Mouse (Mus musculus): ENCODE measurements at regions not wholly inside any gene's neighbourhood (a gene's known extent, or its start where the extent isn't known, plus 50 kb on each side); places are given as distances from the start of the nearest gene placed in this dataset.
A peak's percentile ranks its signal among the peaks of the same experiment; 100 is the strongest.

DNA sequence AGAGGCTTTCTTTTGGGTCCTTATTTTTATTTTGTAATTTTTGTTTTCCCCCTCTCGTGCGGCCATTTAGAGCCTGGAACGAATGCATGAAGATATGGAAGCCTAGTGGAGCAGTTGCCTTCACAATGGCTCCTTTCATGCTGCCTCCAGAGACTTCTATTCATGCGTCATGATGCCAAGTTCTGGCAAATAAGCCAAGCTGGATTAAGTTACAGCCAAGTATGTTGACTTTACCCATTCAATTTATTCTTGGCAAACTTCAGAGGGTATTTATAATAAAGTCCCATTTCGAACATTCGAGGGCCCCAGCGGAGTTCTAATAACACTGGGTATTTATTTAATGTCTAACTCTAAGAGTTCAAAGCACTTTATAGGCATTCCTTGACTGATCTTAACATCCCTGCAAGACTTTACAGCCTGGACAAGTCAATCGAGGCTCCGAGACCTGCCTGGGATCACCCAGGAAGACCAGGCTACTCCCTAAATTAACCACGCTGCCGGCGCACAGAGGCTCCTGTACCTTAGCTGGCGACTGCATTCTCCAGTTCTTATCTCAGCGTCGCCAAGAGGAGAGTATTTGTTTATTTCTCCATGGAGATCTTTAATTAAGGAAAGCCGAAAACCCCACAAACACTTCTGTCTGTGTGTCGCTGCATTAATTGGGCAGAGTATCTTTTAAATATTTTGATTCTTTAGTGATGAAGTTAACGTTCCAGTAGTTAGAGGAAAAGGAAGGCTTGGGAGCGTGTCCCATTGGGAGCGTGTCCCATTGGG lies 75.5 kb downstream of the Ackr3 start:
- intact Hi-C loops (cut with DNase I) = loop anchor here (5.0 kb wide), 2 partner anchors 88 to 313 kb away; no protein-coding TSS in a partner anchor
- Histone ChIP-seq H3K4me3 (no peak overlapping the region), H3K27ac (no peak overlapping the region)
- TF ChIP-seq CTCF (IDR thresholded peaks at IDR 0.05) = no peak
- DNase-seq (ENCODE audit: extremely low spot score in 1 of 2, low spot score in 2 of 2) = no peak

DNA sequence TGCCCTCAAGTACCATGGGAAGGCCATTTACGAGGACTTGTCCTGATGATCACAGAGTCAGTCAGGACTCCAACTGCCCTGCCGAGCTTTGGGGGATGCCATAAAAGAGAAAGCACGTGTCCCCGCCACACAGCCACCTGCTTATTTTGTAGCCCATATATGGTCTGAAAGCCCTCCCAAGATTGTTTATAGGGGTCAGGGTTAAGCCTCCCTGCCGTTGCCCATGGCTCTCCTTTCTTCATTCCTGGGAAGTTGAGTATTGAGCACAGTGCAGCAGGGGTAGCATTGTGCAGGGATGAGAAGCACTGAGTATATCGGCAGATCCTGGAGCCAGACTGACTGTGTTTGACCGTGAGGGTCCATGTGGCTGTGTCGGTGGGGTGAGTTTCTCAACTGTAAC lies 76.4 kb downstream of the Ackr3 start:
- TF ChIP-seq CTCF (IDR thresholded peaks at IDR 0.05) = no peak
- DNase-seq (ENCODE audit: extremely low spot score in 1 of 2, low spot score in 2 of 2) = no peak
- intact Hi-C loops (cut with DNase I) = no loop called here
- no peak overlapping the region for H3K27ac ChIP-seq
- no peak overlapping the region for H3K4me3 ChIP-seq

DNA sequence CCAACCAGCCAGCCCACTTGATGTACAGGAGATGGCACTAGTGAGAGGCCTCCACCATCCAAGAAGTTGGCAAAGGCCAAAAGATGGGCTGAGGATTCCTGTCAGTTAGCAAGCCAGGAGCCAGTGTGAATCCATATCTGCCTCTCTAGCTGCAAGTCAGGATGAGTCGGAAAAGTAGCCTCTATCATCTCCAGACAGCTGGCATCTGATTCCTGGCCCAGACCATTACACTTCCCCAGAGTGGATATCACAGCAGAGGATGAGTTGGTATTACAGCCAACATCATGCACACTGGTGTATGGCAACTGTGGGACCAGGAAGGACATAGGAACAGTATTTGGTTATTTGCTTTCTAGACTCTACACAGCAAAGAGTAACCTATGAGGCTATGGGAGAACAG lies 77.5 kb downstream of the Ackr3 start:
- Histone ChIP-seq H3K27ac (no peak overlapping the region), H3K4me3 (no peak overlapping the region)
- TF ChIP-seq CTCF (IDR thresholded peaks at IDR 0.05) = no peak
- intact Hi-C loops (cut with DNase I) = no loop called here
- no peak for DNase-seq (ENCODE audit: extremely low spot score in 1 of 2, low spot score in 2 of 2)

DNA sequence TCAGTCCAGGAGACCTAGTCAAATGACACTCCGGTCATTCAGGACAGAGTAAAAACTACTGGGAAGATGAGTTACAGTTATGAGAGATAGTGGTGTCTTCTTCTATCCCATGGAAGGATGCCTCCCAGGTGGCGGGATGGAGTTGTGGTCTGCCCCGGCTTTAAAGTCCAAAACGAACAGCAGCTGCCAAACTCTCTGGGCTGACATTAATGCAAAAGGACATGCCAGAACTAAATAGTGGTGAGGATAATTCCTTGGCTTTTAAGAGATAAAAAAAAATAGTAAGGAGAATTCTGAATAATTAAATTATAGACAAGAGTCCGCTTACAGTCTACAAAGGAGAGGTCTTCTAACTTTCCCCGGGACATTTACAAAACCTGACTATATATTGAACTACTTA lies 78.2 kb downstream of the Ackr3 start:
- no peak for DNase-seq (ENCODE audit: extremely low spot score in 1 of 2, low spot score in 2 of 2)
- no peak for TF ChIP-seq CTCF (IDR thresholded peaks at IDR 0.05)
- H3K4me3 ChIP-seq = no peak overlapping the region
- intact Hi-C loops (cut with DNase I) = no loop called here
- H3K27ac ChIP-seq = no peak overlapping the region

DNA sequence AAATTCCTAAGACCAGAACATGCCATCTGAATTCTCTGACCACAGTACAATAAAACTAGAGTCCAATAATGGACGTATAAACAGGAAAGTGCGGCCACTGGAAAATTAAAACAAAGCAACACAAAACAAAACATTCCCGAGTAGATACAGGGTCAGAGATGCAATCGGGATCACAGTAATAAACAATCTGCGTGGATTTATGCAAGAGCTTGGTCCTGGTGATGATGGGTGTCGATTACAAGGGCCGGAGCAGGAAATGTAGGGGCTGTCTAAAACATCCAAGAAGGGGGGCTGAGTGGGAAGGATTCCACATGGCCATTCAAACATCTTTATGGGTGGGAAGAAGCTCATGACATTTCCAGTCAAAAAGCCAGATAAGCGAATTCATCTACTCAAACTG lies 78.6 kb downstream of the Ackr3 start:
- DNase-seq (ENCODE audit: extremely low spot score in 1 of 2, low spot score in 2 of 2) = no peak
- TF ChIP-seq CTCF (IDR thresholded peaks at IDR 0.05) = no peak
- Histone ChIP-seq H3K4me3 (no peak overlapping the region), H3K27ac (no peak overlapping the region)
- intact Hi-C loops (cut with DNase I) = no loop called here

DNA sequence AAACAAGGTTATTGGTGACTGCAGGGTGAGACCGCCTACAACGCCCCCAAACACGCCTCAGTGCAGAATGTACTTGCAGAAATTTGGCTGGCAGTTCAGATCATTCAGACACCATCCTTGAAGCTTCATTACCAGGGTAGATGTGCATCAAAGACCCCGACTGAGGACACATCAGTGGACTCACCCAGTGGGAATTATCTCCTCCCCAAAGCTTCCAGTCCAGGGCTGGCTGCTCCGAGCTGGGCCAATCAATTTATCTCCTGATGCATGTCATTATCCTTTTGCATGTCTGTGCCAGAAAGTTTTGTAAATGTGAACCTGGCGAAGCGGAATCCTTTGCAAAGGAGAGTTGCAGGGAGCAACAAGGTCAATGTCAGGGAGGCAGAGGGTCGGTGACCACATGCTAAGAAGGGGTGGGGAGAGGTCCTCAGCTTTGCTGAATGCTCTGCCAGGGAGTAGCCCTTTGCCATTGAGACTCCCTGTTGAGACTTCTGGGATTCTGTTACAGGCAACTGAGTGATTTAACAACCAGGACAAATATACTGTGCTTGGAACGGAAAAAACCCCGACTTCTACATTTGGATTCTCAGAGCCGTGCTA lies 79.5 kb downstream of the Ackr3 start:
- intact Hi-C loops (cut with DNase I) = no loop called here
- no peak overlapping the region for H3K4me3 ChIP-seq
- DNase-seq (ENCODE audit: extremely low spot score in 1 of 2, low spot score in 2 of 2) = no peak
- TF ChIP-seq CTCF (IDR thresholded peaks at IDR 0.05) = no peak
- H3K27ac ChIP-seq = peak overlapping the region; percentile 24; the same call in 1 of the 2 replicates

DNA sequence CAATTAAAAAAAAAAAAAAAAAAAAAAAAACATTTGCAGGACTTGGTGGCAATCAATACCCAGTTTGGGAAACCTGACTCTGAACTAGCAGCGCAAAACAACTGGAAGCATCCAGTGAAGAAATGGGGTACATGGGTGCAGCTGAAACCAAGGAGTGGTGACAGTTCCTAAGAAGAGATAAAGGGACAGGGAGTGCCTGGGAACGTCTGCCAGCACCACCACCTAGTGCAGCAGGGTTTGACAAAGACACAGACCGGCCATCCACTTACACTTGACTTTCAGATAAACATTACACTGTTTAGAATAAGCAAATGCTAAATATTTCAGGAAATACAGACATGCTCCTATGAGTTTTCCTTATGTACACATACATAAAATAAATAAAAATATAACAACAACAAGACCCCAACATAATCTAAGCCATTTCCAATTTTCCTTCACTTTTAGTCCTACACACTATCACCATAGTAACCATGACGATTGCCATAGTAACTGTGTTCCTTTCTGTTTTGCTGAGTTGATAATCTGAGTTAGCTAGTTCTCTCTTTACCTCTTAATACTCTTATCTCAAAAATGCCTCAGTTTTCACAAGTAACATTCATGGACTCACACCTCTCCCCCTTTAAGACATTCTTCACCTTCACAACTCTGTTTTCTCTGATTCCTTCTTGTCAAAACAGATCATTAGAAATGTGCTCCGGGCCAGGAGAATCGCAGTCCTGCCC lies 80.3 kb downstream of the Ackr3 start:
- Histone ChIP-seq H3K27ac (peak overlapping the region; percentile 37; the same call in 1 of the 2 replicates), H3K4me3 (no peak overlapping the region)
- no peak for TF ChIP-seq CTCF (IDR thresholded peaks at IDR 0.05)
- DNase-seq (ENCODE audit: extremely low spot score in 1 of 2, low spot score in 2 of 2) = no peak
- intact Hi-C loops (cut with DNase I) = no loop called here

DNA sequence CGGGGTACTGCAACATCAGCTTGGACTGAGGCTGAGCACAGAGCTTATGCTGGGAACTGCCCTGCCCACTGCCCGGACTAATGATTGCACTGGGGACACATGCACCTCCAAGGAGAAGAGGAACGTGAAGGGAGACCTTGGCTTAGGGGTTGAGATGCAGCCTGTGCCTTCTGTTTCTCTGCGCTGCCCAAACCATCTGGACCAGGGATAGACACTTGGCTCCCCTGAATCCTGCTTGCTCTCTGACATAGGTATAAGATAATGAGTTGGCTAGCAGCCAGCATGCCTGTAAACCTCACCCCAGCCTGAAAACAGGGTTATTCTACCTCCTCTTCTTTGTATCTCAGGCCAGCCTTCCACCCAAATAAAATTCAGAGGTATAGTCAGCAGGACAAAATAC lies 81.5 kb downstream of the Ackr3 start:
- DNase-seq (ENCODE audit: extremely low spot score in 1 of 2, low spot score in 2 of 2) = no peak
- intact Hi-C loops (cut with DNase I) = no loop called here
- H3K4me3 ChIP-seq = no peak overlapping the region
- no peak for TF ChIP-seq CTCF (IDR thresholded peaks at IDR 0.05)
- peak overlapping the region; percentile 37; the same call in 1 of the 2 replicates for H3K27ac ChIP-seq

DNA sequence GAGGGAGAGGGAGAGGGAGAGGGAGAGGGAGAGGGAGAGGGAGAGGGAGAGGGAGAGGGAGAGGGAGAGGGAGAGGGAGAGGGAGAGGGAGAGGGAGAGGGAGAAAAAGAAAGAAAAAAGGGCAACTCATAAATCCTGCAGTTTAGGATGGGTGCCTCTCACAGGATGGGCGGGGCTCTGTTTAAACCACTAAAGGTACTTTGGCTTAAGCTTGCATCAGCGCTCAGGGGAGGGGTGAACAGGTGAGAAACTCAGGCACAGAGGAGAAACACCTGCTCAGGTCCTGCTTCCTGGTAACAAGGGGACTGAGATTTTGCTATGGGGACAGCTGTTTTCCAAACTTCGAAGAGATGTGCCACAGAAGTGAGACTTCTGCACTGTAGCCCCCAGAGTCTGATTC lies 83.5 kb downstream of the Ackr3 start:
- intact Hi-C loops (cut with DNase I) = no loop called here

DNA sequence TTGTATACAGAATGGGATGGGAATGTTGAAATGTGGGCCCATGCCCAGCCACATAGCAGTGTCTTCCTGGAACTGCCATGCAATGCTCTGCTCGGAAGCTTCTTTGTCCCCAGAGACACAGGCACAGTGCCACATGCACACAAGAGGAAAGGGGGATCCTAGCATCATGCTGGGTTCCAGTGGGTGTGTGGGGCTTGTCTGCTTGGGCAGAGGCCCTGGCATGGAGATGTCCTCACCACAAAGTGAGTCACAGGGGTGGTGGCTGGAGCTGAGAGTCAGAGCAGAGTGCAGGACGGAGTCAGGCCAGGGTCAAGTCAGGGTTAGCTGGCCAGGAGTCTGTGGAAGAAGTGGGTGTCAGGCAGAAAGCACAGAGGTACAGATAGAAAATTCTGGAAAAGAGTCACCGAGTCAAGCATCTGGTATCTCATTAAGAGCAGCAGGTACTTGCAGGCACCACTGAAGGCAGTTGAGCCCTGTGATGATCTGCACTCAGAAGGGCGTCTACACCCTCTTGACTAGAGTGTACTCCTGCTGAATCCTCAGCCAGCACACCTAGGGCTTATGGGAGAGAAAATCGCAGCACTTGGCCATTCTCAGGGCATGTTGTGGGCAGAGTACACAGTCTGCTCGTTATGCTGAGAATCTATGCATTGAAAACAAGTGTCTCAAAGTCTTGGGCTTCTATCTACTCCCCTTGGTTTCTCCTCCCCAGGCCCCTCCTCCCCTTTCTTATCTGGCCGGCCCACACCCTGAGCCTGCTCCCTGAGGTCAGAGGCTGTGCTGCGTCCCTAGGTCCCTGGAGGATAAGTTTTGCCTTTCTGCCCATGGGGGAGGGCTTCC lies 85.3 kb downstream of the Ackr3 start:
- H3K4me3 ChIP-seq = no peak overlapping the region
- no peak for DNase-seq (ENCODE audit: extremely low spot score in 1 of 2, low spot score in 2 of 2)
- intact Hi-C loops (cut with DNase I) = no loop called here
- TF ChIP-seq CTCF (IDR thresholded peaks at IDR 0.05) = no peak
- no peak overlapping the region for H3K27ac ChIP-seq

More for the DNA sequence above, 83.5 kb downstream of the Ackr3 start:
- H3K4me3 ChIP-seq = no peak overlapping the region
- H3K27ac ChIP-seq = no peak overlapping the region
- TF ChIP-seq CTCF (IDR thresholded peaks at IDR 0.05) = no peak
- DNase-seq (ENCODE audit: extremely low spot score in 1 of 2, low spot score in 2 of 2) = no peak

DNA sequence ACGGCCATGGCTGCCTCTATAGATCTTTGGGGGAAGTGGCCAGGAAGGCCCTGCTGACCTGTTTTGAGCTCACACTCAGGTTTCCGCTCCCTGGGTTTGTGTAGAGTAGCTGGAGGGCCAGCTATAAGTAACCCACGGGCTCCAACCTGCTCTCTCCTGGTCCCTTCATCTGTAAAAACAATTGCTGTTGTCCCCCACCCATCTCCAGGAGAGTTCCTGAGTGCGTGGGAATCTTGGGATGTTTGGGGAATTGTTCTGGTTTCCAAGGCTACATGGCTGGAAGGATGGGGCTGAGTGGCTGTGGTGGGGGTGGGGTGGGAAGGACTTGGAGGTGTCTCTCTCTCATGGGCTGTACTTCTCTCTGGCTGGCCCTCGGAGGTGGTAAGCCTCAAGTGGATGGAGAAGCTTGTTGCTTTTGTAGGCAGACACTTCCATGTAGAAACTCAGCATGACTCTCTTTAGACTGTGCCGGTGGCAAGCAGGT lies 86.0 kb downstream of the Ackr3 start:
- H3K27ac ChIP-seq = no peak overlapping the region
- no peak for DNase-seq (ENCODE audit: extremely low spot score in 1 of 2, low spot score in 2 of 2)
- no peak for TF ChIP-seq CTCF (IDR thresholded peaks at IDR 0.05)
- no peak overlapping the region for H3K4me3 ChIP-seq
- intact Hi-C loops (cut with DNase I) = no loop called here
